Mouse (Mus musculus): Measurements from ENCODE around the gene 1700057G04Rik. TPM values are rescaled to one million over a fixed set of nuclear protein-coding genes. Genes with fewer than 3 reads are reported as not detected.

Gene 1700057G04Rik
- polyA plus RNA-seq (2015; fragmentation: Nextera tagmentation; extraction: Ambion mirVana): not detected in 2 replicates

GRCm38 (mm10) chr9:92309077-92309476, at the start of gene 1700057G04Rik:
TSS of gene 1700057G04Rik (plus strand) at chr9:92309377.
- Histone ChIP-seq H3K36me3 (replicated peaks) (no peaks in the 10 kb centered on the region), H3K27me3 (replicated peaks) (no peaks in the 10 kb centered on the region), H3K4me2 (no peak within 1 kb of the TSS), H3K4me1 (no peaks in the 10 kb centered on the region), H3K4me3 (no peak within 1 kb of the TSS), H3K9me3 (no peaks in the 10 kb centered on the region), H3K27ac (no peak within 1 kb of the TSS), H3K9ac (no peak within 1 kb of the TSS)
- 96% methylated on average over 1 of the region's 1 CpGs for WGBS
- ATAC-seq (replicated peaks): no peak

- no peak overlapping the region for H3K4me3 ChIP-seq
- H3K9me3 ChIP-seq: no peaks in the 10 kb centered on the region
- ATAC-seq (replicated peaks): no peak
- WGBS: 88% methylated on average over 7 of the region's 7 CpGs
- no peak overlapping the region for H3K27ac ChIP-seq
- no peaks in the 10 kb centered on the region for H3K36me3 ChIP-seq (replicated peaks)
- H3K4me2 ChIP-seq: no peak overlapping the region
- H3K9ac ChIP-seq: no peak overlapping the region
- no peaks in the 10 kb centered on the region for H3K27me3 ChIP-seq (replicated peaks)
- H3K4me1 ChIP-seq: no peaks in the 10 kb centered on the region
Measured at GRCm38 (mm10) chr9:92260481-92261159, 48.6 kb upstream of the 1700057G04Rik start.

GRCm38 (mm10) chr9:92265719-92266118, 43.5 kb upstream of the 1700057G04Rik start:
- Histone ChIP-seq H3K9me3 (no peaks in the 10 kb centered on the region), H3K4me2 (no peak overlapping the region), H3K4me3 (no peak overlapping the region), H3K9ac (no peak overlapping the region), H3K27ac (no peak overlapping the region), H3K4me1 (no peaks in the 10 kb centered on the region), H3K27me3 (replicated peaks) (no peaks in the 10 kb centered on the region), H3K36me3 (replicated peaks) (no peaks in the 10 kb centered on the region)
- 90% methylated on average over 4 of the region's 4 CpGs for WGBS
- no peak for ATAC-seq (replicated peaks)

GRCm38 (mm10) chr9:92266558-92267171, 42.5 kb upstream of the 1700057G04Rik start:
- Histone ChIP-seq H3K4me3 (no peak overlapping the region), H3K27ac (no peak overlapping the region), H3K27me3 (replicated peaks) (no peaks in the 10 kb centered on the region), H3K36me3 (replicated peaks) (no peaks in the 10 kb centered on the region), H3K9me3 (no peaks in the 10 kb centered on the region), H3K4me2 (no peak overlapping the region), H3K9ac (no peak overlapping the region), H3K4me1 (no peaks in the 10 kb centered on the region)
- 89% methylated on average over 8 of the region's 8 CpGs for WGBS
- no peak for ATAC-seq (replicated peaks)

GRCm38 (mm10) chr9:92267732-92268131, 41.4 kb upstream of the 1700057G04Rik start:
- Histone ChIP-seq H3K9me3 (no peaks in the 10 kb centered on the region), H3K36me3 (replicated peaks) (no peaks in the 10 kb centered on the region), H3K4me2 (no peak overlapping the region), H3K27ac (no peak overlapping the region), H3K27me3 (replicated peaks) (no peaks in the 10 kb centered on the region), H3K4me3 (no peak overlapping the region), H3K4me1 (no peaks in the 10 kb centered on the region), H3K9ac (no peak overlapping the region)
- no peak for ATAC-seq (replicated peaks)
- WGBS: 83% methylated on average over 1 of the region's 1 CpGs

GRCm38 (mm10) chr9:92269829-92270404, 39.3 kb upstream of the 1700057G04Rik start:
- Histone ChIP-seq H3K27me3 (replicated peaks) (no peaks in the 10 kb centered on the region), H3K9ac (no peak overlapping the region), H3K4me1 (no peaks in the 10 kb centered on the region), H3K36me3 (replicated peaks) (no peaks in the 10 kb centered on the region), H3K27ac (no peak overlapping the region), H3K9me3 (no peaks in the 10 kb centered on the region), H3K4me3 (no peak overlapping the region), H3K4me2 (no peak overlapping the region)
- ATAC-seq (replicated peaks): no peak
- 97% methylated on average over 5 of the region's 5 CpGs for WGBS

GRCm38 (mm10) chr9:92270927-92271326, 38.2 kb upstream of the 1700057G04Rik start:
- Histone ChIP-seq H3K4me3 (no peak overlapping the region), H3K4me2 (no peak overlapping the region), H3K36me3 (replicated peaks) (no peaks in the 10 kb centered on the region), H3K9ac (no peak overlapping the region), H3K9me3 (no peaks in the 10 kb centered on the region), H3K27me3 (replicated peaks) (no peaks in the 10 kb centered on the region), H3K4me1 (no peaks in the 10 kb centered on the region), H3K27ac (no peak overlapping the region)
- 45% methylated on average over 4 of the region's 4 CpGs for WGBS
- no peak for ATAC-seq (replicated peaks)

GRCm38 (mm10) chr9:92272650-92273049, 36.5 kb upstream of the 1700057G04Rik start:
- H3K4me3 ChIP-seq: no peak overlapping the region
- H3K27ac ChIP-seq: no peak overlapping the region
- no peak overlapping the region for H3K9ac ChIP-seq
- H3K36me3 ChIP-seq (replicated peaks): no peaks in the 10 kb centered on the region
- no peaks in the 10 kb centered on the region for H3K27me3 ChIP-seq (replicated peaks)
- no peaks in the 10 kb centered on the region for H3K4me1 ChIP-seq
- ATAC-seq (replicated peaks): no peak
- WGBS: 92% methylated on average over 4 of the region's 4 CpGs
- no peak overlapping the region for H3K4me2 ChIP-seq
- H3K9me3 ChIP-seq: no peaks in the 10 kb centered on the region

GRCm38 (mm10) chr9:92273271-92273670, 35.9 kb upstream of the 1700057G04Rik start:
- H3K9ac ChIP-seq: no peak overlapping the region
- WGBS: 91% methylated on average over 2 of the region's 2 CpGs
- ATAC-seq (replicated peaks): no peak

GRCm38 (mm10) chr9:92273956-92274762, 35.0 kb upstream of the 1700057G04Rik start:
- Histone ChIP-seq H3K4me3 (no peak overlapping the region), H3K36me3 (replicated peaks) (no peaks in the 10 kb centered on the region), H3K4me1 (no peaks in the 10 kb centered on the region), H3K9ac (no peak overlapping the region), H3K4me2 (no peak overlapping the region), H3K9me3 (no peaks in the 10 kb centered on the region), H3K27me3 (replicated peaks) (no peaks in the 10 kb centered on the region), H3K27ac (no peak overlapping the region)
- 75% methylated on average over 6 of the region's 6 CpGs for WGBS
- ATAC-seq (replicated peaks): no peak

More at GRCm38 (mm10) chr9:92273271-92273670, 35.9 kb upstream of the 1700057G04Rik start:
- H3K4me3 ChIP-seq: no peak overlapping the region
- no peak overlapping the region for H3K4me2 ChIP-seq
- H3K4me1 ChIP-seq: no peaks in the 10 kb centered on the region
- no peak overlapping the region for H3K27ac ChIP-seq
- no peaks in the 10 kb centered on the region for H3K27me3 ChIP-seq (replicated peaks)
- H3K36me3 ChIP-seq (replicated peaks): no peaks in the 10 kb centered on the region
- H3K9me3 ChIP-seq: no peaks in the 10 kb centered on the region

- Histone ChIP-seq H3K4me3 (no peak within 1 kb of the TSS), H3K36me3 (replicated peaks) (no peaks in the 10 kb centered on the region), H3K4me1 (no peaks in the 10 kb centered on the region), H3K4me2 (no peak within 1 kb of the TSS), H3K9ac (no peak within 1 kb of the TSS), H3K9me3 (no peaks in the 10 kb centered on the region), H3K27ac (no peak within 1 kb of the TSS), H3K27me3 (replicated peaks) (no peaks in the 10 kb centered on the region)
- no peak for ATAC-seq (replicated peaks)
- WGBS: 76% methylated on average over 9 of the region's 9 CpGs
Measured at GRCm38 (mm10) chr9:92275486-92276207, 33.5 kb upstream of the 1700057G04Rik start, which contains the start of gene Plscr2. TSS of gene Plscr2 (plus strand) at chr9:92275602.
